Mouse (Mus musculus) adrenal gland, adult 18-20 months (tissue): ENCODE measurements at regions not wholly inside any gene's neighbourhood (a gene's known extent, or its start where the extent isn't known, plus 50 kb on each side); places are given as distances from the start of the nearest gene placed in this dataset.
A peak's percentile ranks its signal among the peaks of the same experiment; 100 is the strongest.
"Not testable (repeated sequence)": the region's sequence is repeated elsewhere in the genome, so short reads cannot be mapped to it uniquely, and the experiment has no call there.

Source experiments
- DNase-seq, 2 experiments: peaks; one replicate each; pipeline ENCODE4 v3.0.0; 2021 to 2022; ENCODE audit warnings: low spot score in 2 of 2
- microRNA-seq, 2 experiments: library from miRNA; unstranded; fragments of <30 nt; microRNA quantifications; one replicate each; pipeline ENCODE4 v1.2.0; 2021; ENCODE audit warnings: borderline number of aligned reads in 2 of 2

DNA sequence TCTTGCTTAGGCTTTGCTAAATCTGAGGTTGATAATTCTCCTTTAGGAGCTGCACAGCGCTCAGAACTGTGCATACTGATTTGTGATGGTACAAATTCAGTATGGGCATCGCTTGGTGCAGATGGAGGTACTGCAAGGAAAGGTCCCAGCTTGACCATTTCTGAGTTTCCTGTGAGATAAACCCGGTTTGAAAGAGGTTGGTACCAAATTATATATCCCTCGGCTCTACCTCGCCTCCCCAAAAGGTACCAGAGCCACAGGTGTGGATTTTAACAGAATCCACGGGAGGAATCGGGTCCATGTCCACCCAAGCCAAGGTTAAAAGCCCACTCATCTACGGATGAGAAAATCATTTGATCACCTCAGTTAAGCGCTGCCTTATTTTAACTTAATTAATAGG is 172.5 kb upstream of the Zfp808 start:
- not testable (repeated sequence) for DNase-seq

DNA sequence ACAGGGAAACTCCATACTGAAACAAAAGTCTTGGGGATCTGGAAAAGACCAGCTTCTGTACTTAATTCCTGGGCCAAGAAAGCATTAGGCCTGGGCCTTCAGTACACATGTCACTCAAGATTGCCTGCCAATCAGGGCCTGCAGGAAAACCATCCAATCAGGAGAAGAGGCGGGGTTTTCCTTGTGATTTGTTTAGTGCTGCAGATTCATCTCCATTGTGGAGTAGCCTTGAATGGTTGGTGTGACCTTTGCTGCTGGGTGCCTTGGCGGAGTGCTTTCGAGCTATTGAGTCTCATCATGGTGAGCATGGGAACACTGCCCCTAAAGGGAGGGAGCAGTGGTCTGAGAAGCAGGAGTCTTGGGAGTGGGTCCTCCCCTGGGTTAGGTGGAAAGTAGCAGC is 150.8 kb upstream of the Zfp808 start:
- not testable (repeated sequence) for DNase-seq

DNA sequence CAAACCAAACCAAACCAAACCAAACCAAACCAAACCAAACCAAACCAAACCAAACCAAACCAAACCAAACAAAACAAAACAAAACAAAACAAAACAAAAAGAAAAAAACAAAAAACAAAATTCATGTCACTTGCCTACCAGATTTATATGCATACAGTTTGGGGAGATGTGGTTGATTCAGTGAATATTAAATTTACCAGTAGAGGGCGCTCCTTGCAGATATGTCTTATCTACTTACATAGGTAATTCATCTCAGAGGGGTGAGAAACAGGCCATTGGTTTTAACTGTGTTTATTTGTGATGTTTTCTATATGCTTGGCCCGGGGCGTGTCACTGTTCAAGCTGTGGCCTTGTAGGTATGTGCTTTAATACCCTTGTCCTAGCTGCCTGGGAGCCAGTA is 133.2 kb upstream of the Zfp808 start:
- not testable (repeated sequence) for DNase-seq

DNA sequence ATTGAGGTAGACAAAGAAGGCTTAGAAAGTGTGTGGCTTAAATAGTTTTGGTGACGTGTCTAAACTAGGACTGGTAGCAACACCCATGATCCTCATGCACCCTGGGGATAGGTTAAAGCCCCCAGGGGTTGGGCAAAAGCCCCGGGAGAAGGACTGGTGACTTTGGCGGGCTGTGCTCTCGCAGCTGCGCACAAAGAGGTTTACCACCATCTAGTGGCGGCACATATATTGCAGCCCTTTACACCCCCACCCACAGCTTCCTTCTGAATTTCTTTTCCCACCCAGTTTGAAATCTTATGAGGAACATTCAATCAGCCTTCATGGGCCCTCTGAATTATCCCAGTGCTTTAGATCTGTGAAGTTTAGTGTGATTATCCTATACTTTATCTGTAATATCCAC is 130.9 kb upstream of the Zfp808 start:
- DNase-seq, result peak; percentile 6 to 22

DNA sequence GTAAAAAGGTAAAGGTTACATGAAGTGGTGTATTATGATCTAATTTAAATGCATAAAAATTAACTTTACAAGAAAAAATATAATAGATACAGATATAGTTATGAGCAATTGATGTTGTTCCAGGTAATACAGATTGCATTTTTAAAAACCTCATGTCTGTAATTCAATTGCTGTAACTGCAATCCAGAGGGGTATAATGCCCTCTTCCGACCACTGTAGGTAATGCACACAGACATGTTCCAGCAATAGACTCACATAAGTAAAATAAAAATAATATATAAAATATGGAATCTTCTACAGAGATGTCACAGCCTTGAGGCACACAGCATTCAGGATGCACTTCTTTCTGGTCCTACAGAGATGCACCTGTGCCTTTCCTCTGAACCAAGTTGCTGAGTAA is 122.4 kb upstream of the Zfp808 start:
- peak; percentile 39 for DNase-seq

DNA sequence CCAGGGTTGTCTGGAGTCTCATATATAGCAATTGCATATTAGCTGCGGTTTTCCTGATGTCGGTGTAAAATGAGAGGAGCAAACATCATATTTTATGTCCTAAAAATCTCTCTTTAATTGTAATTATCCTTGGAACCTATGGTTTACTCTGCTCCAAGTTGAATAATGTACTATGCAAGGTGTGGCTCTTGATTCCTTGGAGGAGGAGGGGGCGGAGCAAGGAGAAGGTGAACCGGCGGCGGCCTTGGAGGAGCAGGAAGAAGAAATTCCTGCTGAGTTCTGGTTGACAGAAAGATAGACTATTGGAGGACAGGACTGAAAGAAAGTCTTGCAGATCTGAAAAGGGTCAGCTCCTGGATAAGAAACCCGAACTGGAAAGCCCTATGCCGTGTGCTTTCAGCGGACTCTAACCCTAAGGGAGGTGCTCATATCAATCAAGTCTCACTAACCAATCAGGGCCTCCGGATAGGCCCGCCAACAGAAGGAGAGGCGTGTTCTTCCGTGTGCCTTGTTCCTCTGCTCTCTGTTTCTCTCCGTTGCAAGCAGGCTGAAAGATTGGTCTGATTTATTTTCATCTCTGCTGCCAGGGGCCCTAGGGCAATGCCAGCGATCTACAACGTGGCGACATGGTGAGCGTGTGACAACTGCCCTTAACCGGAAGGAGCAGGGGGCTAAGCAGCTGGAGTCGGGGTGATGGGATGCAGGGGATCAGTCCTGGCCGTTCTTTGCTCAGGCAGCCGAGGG is 114.1 kb upstream of the Zfp808 start:
- peak; percentile 4 to 18 for DNase-seq

DNA sequence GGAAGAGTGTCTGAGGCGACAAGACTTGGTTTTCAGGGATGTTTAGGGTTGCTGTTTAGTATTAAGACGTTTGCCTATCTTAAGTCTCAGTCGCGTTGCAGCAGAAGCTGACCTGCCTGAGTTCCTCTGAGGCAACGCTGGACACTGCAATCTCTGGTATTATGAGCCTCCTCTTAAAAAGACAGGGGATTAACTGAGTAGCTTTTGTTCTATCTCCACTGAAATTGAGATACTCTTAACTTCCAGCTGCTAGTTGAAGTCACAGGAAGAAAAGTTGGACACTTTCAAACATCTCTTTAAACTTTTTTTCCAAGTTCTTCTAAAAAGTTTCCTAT is 113.6 kb upstream of the Zfp808 start:
- not testable (repeated sequence) for DNase-seq

DNA sequence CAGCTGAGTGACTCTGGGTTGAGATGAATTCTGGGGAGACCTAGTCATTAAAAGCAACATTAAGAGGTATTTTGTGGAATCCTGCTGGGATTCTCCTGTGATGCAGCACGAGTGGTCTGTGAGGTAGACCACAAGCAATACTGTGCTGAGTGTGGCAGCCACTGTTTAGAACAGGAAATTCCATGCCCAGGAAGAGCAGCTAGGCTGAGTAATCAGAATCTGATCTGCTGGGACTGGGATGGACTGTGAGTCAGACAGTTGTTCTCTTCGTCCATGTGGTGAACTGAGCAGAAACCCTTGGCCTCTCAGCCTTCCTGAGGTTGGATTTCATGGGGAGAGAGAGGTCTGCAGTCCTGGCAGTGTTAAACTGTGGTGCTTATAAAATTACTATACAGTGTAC is 92.0 kb upstream of the Zfp808 start:
- DNase-seq, result not testable (repeated sequence)

DNA sequence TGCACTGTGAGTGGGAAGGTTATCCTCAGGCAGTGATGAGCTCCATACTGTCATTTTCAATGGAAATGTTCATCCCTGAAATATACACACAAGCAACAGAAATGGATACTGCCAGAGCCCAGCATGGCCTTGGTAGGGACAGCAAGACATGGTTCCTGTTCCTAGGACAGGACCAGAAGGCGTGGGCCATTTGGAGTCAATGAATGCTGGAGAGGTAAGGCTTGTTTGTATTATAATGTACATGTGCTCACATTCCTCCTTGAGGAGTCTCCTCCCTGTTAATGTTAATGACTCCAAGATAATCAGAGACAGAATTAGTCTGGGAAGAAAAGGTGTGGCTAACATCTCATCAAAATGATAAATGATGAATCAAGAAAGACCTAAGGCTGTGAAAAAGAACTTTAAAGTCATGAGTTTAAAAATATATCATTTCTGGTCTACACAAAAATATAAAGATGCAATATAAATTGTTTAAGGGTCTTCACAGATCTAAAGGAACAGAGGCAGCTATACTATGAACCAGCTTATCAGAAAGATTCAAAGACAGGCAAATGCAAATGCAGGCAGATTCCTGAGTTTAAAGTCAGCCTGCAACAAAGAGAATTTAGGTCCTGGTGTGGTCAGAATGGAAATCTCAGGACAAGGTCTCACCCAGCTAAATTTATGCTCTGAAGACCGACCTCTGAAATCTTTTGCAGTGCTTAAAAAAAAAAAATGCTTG is 51.6 kb upstream of the Zfp808 start:
- DNase-seq, result not testable (repeated sequence)

DNA sequence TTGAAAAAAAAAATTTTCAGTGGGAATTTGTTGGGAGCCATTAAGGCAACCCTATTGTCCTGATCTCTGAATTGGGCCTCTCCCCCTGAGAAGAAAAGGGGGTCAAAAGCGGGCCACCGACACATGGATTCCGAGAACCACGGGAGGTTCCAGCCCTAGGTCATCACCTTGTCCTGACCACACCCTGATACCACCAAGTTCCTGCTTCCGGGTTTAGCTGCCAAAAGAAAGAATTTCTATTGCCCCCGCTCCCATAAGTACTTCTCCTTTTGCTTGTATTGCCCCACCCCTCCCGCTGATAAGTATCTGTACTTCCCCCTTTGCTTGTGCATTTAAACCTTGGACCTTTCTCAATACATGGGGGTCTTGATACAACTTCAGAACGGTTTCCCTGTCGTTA is 50.8 kb upstream of the Zfp808 start:
- not testable (repeated sequence) for DNase-seq

Small RNAs in the stretch of these regions (microRNA-seq; reads per million reads assigned to microRNA genes)
- gene Gm25649, result 0 reads per million in 2 experiments
